Mouse (Mus musculus) embryo, embryonic 11 days (tissue): ENCODE data around the gene Arid1a.
"Not testable (repeated sequence)": the region's sequence is repeated elsewhere in the genome, so short reads cannot be mapped to it uniquely, and the experiment has no call there.

Experiments used
- DNase-seq: peaks from one replicate; pipeline ENCODE4 v3.0.0-alpha.2; 2015

Arid1a gene

GRCm38 (mm10) chr4:133673666-133674330 is 82.8 kb downstream of the Arid1a start:
- no peak for DNase-seq

- peak; percentile 54 for DNase-seq
Measured at GRCm38 (mm10) chr4:133672845-133673647, 83.5 kb downstream of the Arid1a start.

- peak; percentile 95 for DNase-seq
Measured at GRCm38 (mm10) chr4:133671881-133672844, 84.4 kb downstream of the Arid1a start, which contains the start of gene Pigv. TSS of gene Pigv (minus strand) at chr4:133672647.

- peak; percentile 87 for DNase-seq
Measured at GRCm38 (mm10) chr4:133671184-133671880, 85.2 kb downstream of the Arid1a start.

GRCm38 (mm10) chr4:133669652-133670210 is 86.8 kb downstream of the Arid1a start:
- DNase-seq, result no peak

GRCm38 (mm10) chr4:133668537-133668936 is 88.0 kb downstream of the Arid1a start:
- DNase-seq, result no peak

GRCm38 (mm10) chr4:133666199-133666598 is 90.4 kb downstream of the Arid1a start:
- DNase-seq, result no peak

- no peak for DNase-seq
Measured at GRCm38 (mm10) chr4:133665118-133665517, 91.5 kb downstream of the Arid1a start.

GRCm38 (mm10) chr4:133662945-133663344 is 93.6 kb downstream of the Arid1a start:
- DNase-seq, result no peak

GRCm38 (mm10) chr4:133662421-133662820 is 94.1 kb downstream of the Arid1a start:
- DNase-seq, result no peak

GRCm38 (mm10) chr4:133660193-133661155 is 96.1 kb downstream of the Arid1a start:
- DNase-seq, result peak; percentile 51

GRCm38 (mm10) chr4:133659497-133660192 is 96.9 kb downstream of the Arid1a start:
- DNase-seq, result peak; percentile 57

- DNase-seq, result no peak
Measured at GRCm38 (mm10) chr4:133658729-133659128, 97.8 kb downstream of the Arid1a start.

GRCm38 (mm10) chr4:133657829-133658458 is 98.6 kb downstream of the Arid1a start:
- no peak for DNase-seq

- DNase-seq, result no peak
Measured at GRCm38 (mm10) chr4:133656997-133657396, 99.6 kb downstream of the Arid1a start.

GRCm38 (mm10) chr4:133656294-133656693 is 100.3 kb downstream of the Arid1a start:
- DNase-seq, result no peak

- DNase-seq, result not testable (repeated sequence)
Measured at GRCm38 (mm10) chr4:133654070-133654469, 102.5 kb downstream of the Arid1a start.

GRCm38 (mm10) chr4:133652746-133653145 is 103.8 kb downstream of the Arid1a start:
- DNase-seq, result no peak

- no peak for DNase-seq
Measured at GRCm38 (mm10) chr4:133651986-133652385, 104.6 kb downstream of the Arid1a start.

GRCm38 (mm10) chr4:133651445-133651844 is 105.1 kb downstream of the Arid1a start:
- no peak for DNase-seq
